Mouse (Mus musculus) mesoderm, embryonic 11.5 days (tissue): ENCODE measurements around the gene Ikzf2.

Source experiments
- DNase-seq: peaks from one replicate; pipeline ENCODE4 v3.0.0-alpha.2; 2012; ENCODE audit warnings: low read depth, low spot score

Gene Ikzf2

GRCm38 (mm10) chr1:69667456-69667855 is 19.6 kb downstream of the Ikzf2 start:
- DNase-seq: no peak

GRCm38 (mm10) chr1:69659779-69660178 is 27.3 kb downstream of the Ikzf2 start:
- DNase-seq: no peak

- DNase-seq: peak; percentile 34
These were observed 29.0 kb downstream of the Ikzf2 start for GRCm38 (mm10) chr1:69658051-69658450.

GRCm38 (mm10) chr1:69657455-69657854 is 29.6 kb downstream of the Ikzf2 start:
- no peak for DNase-seq

GRCm38 (mm10) chr1:69656929-69657328 is 30.1 kb downstream of the Ikzf2 start:
- peak; percentile 14 for DNase-seq

GRCm38 (mm10) chr1:69656047-69656782 is 30.8 kb downstream of the Ikzf2 start:
- DNase-seq: no peak

GRCm38 (mm10) chr1:69655368-69655767 is 31.7 kb downstream of the Ikzf2 start:
- DNase-seq: no peak

GRCm38 (mm10) chr1:69654955-69655354 is 32.1 kb downstream of the Ikzf2 start:
- no peak for DNase-seq

- DNase-seq: no peak
These were observed 33.6 kb downstream of the Ikzf2 start for GRCm38 (mm10) chr1:69653419-69653818.

GRCm38 (mm10) chr1:69643138-69643537 is 43.9 kb downstream of the Ikzf2 start:
- no peak for DNase-seq

GRCm38 (mm10) chr1:69641986-69642385 is 45.1 kb downstream of the Ikzf2 start:
- no peak for DNase-seq

- no peak for DNase-seq
These were observed 48.7 kb downstream of the Ikzf2 start for GRCm38 (mm10) chr1:69638321-69638720.

GRCm38 (mm10) chr1:69637907-69638306 is 49.1 kb downstream of the Ikzf2 start:
- DNase-seq: no peak

GRCm38 (mm10) chr1:69634259-69634658 is 52.8 kb downstream of the Ikzf2 start:
- DNase-seq: no peak

- no peak for DNase-seq
These were observed 56.5 kb downstream of the Ikzf2 start for GRCm38 (mm10) chr1:69630508-69630907.

- no peak for DNase-seq
These were observed 57.5 kb downstream of the Ikzf2 start for GRCm38 (mm10) chr1:69629513-69629912.

GRCm38 (mm10) chr1:69612076-69612475 is 75.0 kb downstream of the Ikzf2 start:
- no peak for DNase-seq

GRCm38 (mm10) chr1:69611204-69611725 is 75.8 kb downstream of the Ikzf2 start:
- peak; percentile 20 for DNase-seq

GRCm38 (mm10) chr1:69610791-69611190 is 76.3 kb downstream of the Ikzf2 start:
- no peak for DNase-seq

GRCm38 (mm10) chr1:69608846-69609245 is 78.2 kb downstream of the Ikzf2 start:
- DNase-seq: no peak

- no peak for DNase-seq
These were observed 80.2 kb downstream of the Ikzf2 start for GRCm38 (mm10) chr1:69606844-69607243.

GRCm38 (mm10) chr1:69604213-69604612 is 82.8 kb downstream of the Ikzf2 start:
- no peak for DNase-seq

GRCm38 (mm10) chr1:69600954-69601353 is 86.1 kb downstream of the Ikzf2 start:
- no peak for DNase-seq
